Mouse (Mus musculus) liver, embryonic 16.5 days (tissue): ENCODE measurements around the gene Zfp688. TPM values are rescaled to one million over a fixed set of nuclear protein-coding genes. Genes with fewer than 3 reads are reported as not detected.
"Not testable (repeated sequence)": the region's sequence is repeated elsewhere in the genome, so short reads cannot be mapped to it uniquely, and the experiment has no call there.

Experiments
- ATAC-seq: fragments of 200-750 bp; cut with Nextera tagmentation; 2 replicates; pipeline ENCODE4 v1.8.0; 2017; ENCODE audit warnings: low read depth, mild to moderate bottlenecking, moderate number of reproducible peaks, moderate library complexity
- H3K27ac ChIP-seq: fragments of 300-500 bp; sonication (generic); 2 replicates; pipeline ENCODE4 v1.5.1; 2014; ENCODE audit warnings: mild to moderate bottlenecking, low read length
- H3K27me3 ChIP-seq: fragments of 300-500 bp; sonication (generic); 2 replicates; pipeline ENCODE4 v1.6.1; 2014; ENCODE audit warnings: low read depth, low read length, mixed read lengths; ENCODE audit not compliant: control insufficient read depth, insufficient read depth
- H3K36me3 ChIP-seq: fragments of 300-500 bp; sonication (generic); 2 replicates; pipeline ENCODE4 v1.6.1; 2014; ENCODE audit warnings: mild to moderate bottlenecking; ENCODE audit not compliant: control insufficient read depth, insufficient read depth
- H3K4me1 ChIP-seq: fragments of 300-500 bp; sonication (generic); 2 replicates; pipeline ENCODE4 v1.6.1; 2014; ENCODE audit warnings: low read depth, low read length, mixed read lengths; ENCODE audit not compliant: control insufficient read depth
- H3K4me2 ChIP-seq: fragments of 300-500 bp; sonication (generic); 2 replicates; pipeline ENCODE4 v1.6.1; 2014; ENCODE audit warnings: low read depth, low read length, mixed read lengths
- H3K4me3 ChIP-seq: fragments of 300-500 bp; sonication (generic); 2 replicates; pipeline ENCODE4 v1.5.1; 2014; ENCODE audit warnings: low read depth, mild to moderate bottlenecking, low read length
- H3K9ac ChIP-seq: fragments of 300-500 bp; sonication (generic); 2 replicates; pipeline ENCODE4 v1.6.1; 2014; ENCODE audit warnings: low read depth, low read length
- H3K9me3 ChIP-seq: fragments of 300-500 bp; sonication (generic); replicated peaks from 2 replicates; pipeline ENCODE4 v1.6.1; 2016; ENCODE audit warnings: low read length; ENCODE audit not compliant: control insufficient read depth
- WGBS: fragments of 180-500 bp; shearing (Covaris S2); extraction: QIAGEN DNeasy Blood & Tissue Kit; methylation state at CpG from one replicate; pipeline ENCODE4 v1.1.7; 2014; ENCODE audit not compliant: insufficient replicate concordance; 5-methylcytosine and 5-hydroxymethylcytosine counted together
- polyA plus RNA-seq: library from polyadenylated mRNA; unstranded; fragments of >200 nt; fragmentation: Nextera tagmentation; extraction: Ambion mirVana; gene quantifications from 2 replicates; pipeline ENCODE4 v1.2.1, GENCODE M21; 2015

The Zfp688 gene
- polyA plus RNA-seq, 1 experiment from 2014 or later, result 8.3 TPM

GRCm38 (mm10) chr7:127425911-127426310 is 4.0 kb upstream of the Zfp688 start:
- no peak for ATAC-seq

GRCm38 (mm10) chr7:127425291-127425690 is 3.4 kb upstream of the Zfp688 start:
- Histone ChIP-seq H3K4me1 (peaks cover 13% of the 10 kb centered on the region), H3K9me3 (no peaks in the 10 kb centered on the region), H3K4me3 (no peak overlapping the region), H3K4me2 (no peak overlapping the region), H3K36me3 (no peaks in the 10 kb centered on the region), H3K27me3 (no peaks in the 10 kb centered on the region; the same call in 1 of the 2 replicates), H3K9ac (no peak overlapping the region), H3K27ac (no peak overlapping the region)
- 84% methylated on average over 3 of the region's 3 CpGs for WGBS
- no peak for ATAC-seq

More at GRCm38 (mm10) chr7:127425911-127426310, 4.0 kb upstream of the Zfp688 start:
- H3K27ac ChIP-seq, result no peak overlapping the region
- H3K27me3 ChIP-seq, result no peaks in the 10 kb centered on the region; the same call in 1 of the 2 replicates
- WGBS, result 68% methylated on average over 2 of the region's 2 CpGs
- no peak overlapping the region for H3K4me3 ChIP-seq
- no peaks in the 10 kb centered on the region for H3K9me3 ChIP-seq
- no peak overlapping the region for H3K4me2 ChIP-seq
- H3K4me1 ChIP-seq, result peaks cover 12% of the 10 kb centered on the region
- no peaks in the 10 kb centered on the region for H3K36me3 ChIP-seq
- H3K9ac ChIP-seq, result no peak overlapping the region

- Histone ChIP-seq H3K4me2 (peak overlapping the region; percentile 72), H3K27me3 (no peaks in the 10 kb centered on the region; the same call in 1 of the 2 replicates), H3K36me3 (peaks cover 3% of the 10 kb centered on the region; the same call in 1 of the 2 replicates), H3K9me3 (no peaks in the 10 kb centered on the region), H3K4me3 (peak overlapping the region; percentile 84), H3K27ac (no peak overlapping the region), H3K9ac (peak overlapping the region; percentile 86), H3K4me1 (peaks cover 13% of the 10 kb centered on the region)
- peak; percentile 57 for ATAC-seq
- WGBS, result 1% methylated on average over 15 of the region's 15 CpGs
Measured at GRCm38 (mm10) chr7:127422247-127422646, 379 bp upstream of the Zfp688 start.

- no peak overlapping the region for H3K27ac ChIP-seq
- no peak for ATAC-seq
- no peaks in the 10 kb centered on the region; the same call in 1 of the 2 replicates for H3K4me1 ChIP-seq
- 43% methylated on average over 2 of the region's 2 CpGs for WGBS
- H3K4me3 ChIP-seq, result no peak overlapping the region
- no peaks in the 10 kb centered on the region for H3K36me3 ChIP-seq
- H3K27me3 ChIP-seq, result no peaks in the 10 kb centered on the region
- H3K4me2 ChIP-seq, result no peak overlapping the region
- no peaks in the 10 kb centered on the region for H3K9me3 ChIP-seq
- H3K9ac ChIP-seq, result no peak overlapping the region
Measured at GRCm38 (mm10) chr7:127411418-127411817, 10.4 kb downstream of the Zfp688 start.

- Histone ChIP-seq H3K9ac (peak within 1 kb of the TSS; percentile 64), H3K4me3 (peak within 1 kb of the TSS; percentile 65), H3K4me2 (peak within 1 kb of the TSS; percentile 84)
- H3K4me1 ChIP-seq, H3K27ac ChIP-seq, H3K27me3 ChIP-seq, H3K9me3 ChIP-seq, H3K36me3 ChIP-seq: not testable (repeated sequence)
- WGBS, result 3% methylated on average over 38 of the region's 40 CpGs
- ATAC-seq, result peak; percentile 80
Measured at GRCm38 (mm10) chr7:127406002-127406987, 15.6 kb downstream of the Zfp688 start, which contains the start of gene Zfp764. TSS of gene Zfp764 (minus strand) at chr7:127406822.

GRCm38 (mm10) chr7:127404101-127404500 is 17.8 kb downstream of the Zfp688 start:
- H3K9ac ChIP-seq, H3K27me3 ChIP-seq, H3K4me1 ChIP-seq, H3K27ac ChIP-seq, H3K4me3 ChIP-seq, ATAC-seq, H3K4me2 ChIP-seq, H3K36me3 ChIP-seq, H3K9me3 ChIP-seq: not testable (repeated sequence)
- WGBS, result 82% methylated on average over 6 of the region's 6 CpGs

- 42% methylated on average over 2 of the region's 2 CpGs for WGBS
- H3K27me3 ChIP-seq, result no peaks in the 10 kb centered on the region
- no peak overlapping the region for H3K4me2 ChIP-seq
- no peaks in the 10 kb centered on the region for H3K36me3 ChIP-seq
- no peak for ATAC-seq
- no peaks in the 10 kb centered on the region for H3K9me3 ChIP-seq
- no peak overlapping the region for H3K27ac ChIP-seq
- no peak overlapping the region for H3K9ac ChIP-seq
- H3K4me1 ChIP-seq, result peaks cover 2% of the 10 kb centered on the region; the same call in 1 of the 2 replicates
- no peak overlapping the region for H3K4me3 ChIP-seq
Measured at GRCm38 (mm10) chr7:127402980-127403379, 18.9 kb downstream of the Zfp688 start.

GRCm38 (mm10) chr7:127400355-127400754 is 21.5 kb downstream of the Zfp688 start:
- H3K4me2 ChIP-seq, result no peak overlapping the region
- peaks cover 2% of the 10 kb centered on the region; the same call in 1 of the 2 replicates for H3K4me1 ChIP-seq
- ATAC-seq, result no peak
- H3K27ac ChIP-seq, result no peak overlapping the region
- no peak overlapping the region for H3K4me3 ChIP-seq
- H3K9me3 ChIP-seq, result no peaks in the 10 kb centered on the region
- H3K9ac ChIP-seq, result no peak overlapping the region; the same call in 1 of the 2 replicates
- no peaks in the 10 kb centered on the region for H3K27me3 ChIP-seq
- H3K36me3 ChIP-seq, result no peaks in the 10 kb centered on the region
- WGBS, result 39% methylated on average over 3 of the region's 3 CpGs

- no peak for ATAC-seq
- Histone ChIP-seq H3K9me3 (no peaks in the 10 kb centered on the region), H3K4me1 (peaks cover 10% of the 10 kb centered on the region), H3K9ac (peak overlapping the region; percentile 15), H3K36me3 (no peaks in the 10 kb centered on the region), H3K27me3 (no peaks in the 10 kb centered on the region), H3K27ac (no peak overlapping the region), H3K4me2 (peak overlapping the region; percentile 70), H3K4me3 (peak overlapping the region; percentile 76)
- WGBS, result 6% methylated on average over 7 of the region's 7 CpGs
Measured at GRCm38 (mm10) chr7:127393944-127394333, 27.9 kb downstream of the Zfp688 start.
